Mouse (Mus musculus): ENCODE data around the gene Cdca7l. TPM values are rescaled to one million over a fixed set of nuclear protein-coding genes. Genes with fewer than 3 reads are reported as not detected.
A peak's percentile ranks its signal among the peaks of the same experiment; 100 is the strongest.

Cdca7l gene
- total and polyA plus RNA-seq, 3 experiments: 30.6 to 56.6 (median 55.1) TPM

- peak overlapping the region; percentile 81; the same call in 1 of the 2 replicates for H3K4me2 ChIP-seq (ENCODE audit: insufficient read depth, low read depth, poor library complexity, severe bottlenecking)
These were observed 4.6 kb downstream of the Cdca7l start for GRCm38 (mm10) chr12:117808355-117809326.

GRCm38 (mm10) chr12:117809327-117810017 is 5.4 kb downstream of the Cdca7l start:
- Histone ChIP-seq H3K79me2 (replicated peaks; ENCODE audit: control insufficient read depth, extremely low read depth, insufficient read depth, poor library complexity, severe bottlenecking) (no peaks in the 10 kb centered on the region), H3K9ac (ENCODE audit: insufficient read depth, low read depth) (no peak overlapping the region), H3K27ac (ENCODE audit: insufficient read depth, low read depth) (no peak overlapping the region), H3K4me3 (replicated peaks in 1 of 3; ENCODE audit: low read depth in 2 of 3, low read length in 2 of 3, poor library complexity in 1 of 3) (no peak overlapping the region), H3K9me3 (replicated peaks; ENCODE audit: low read length) (no peaks in the 10 kb centered on the region), H3K4me1 (ENCODE audit: control insufficient read depth in 1 of 2, insufficient read depth in 2 of 2) (peaks cover 2% of the 10 kb centered on the region in 2 experiments; a peak in 2 of 4 replicates), H3K27me3 (replicated peaks) (no peaks in the 10 kb centered on the region), H3K36me3 (replicated peaks in 1 of 2; ENCODE audit: control insufficient read depth in 1 of 2, insufficient read depth in 1 of 2, low read length in 1 of 2) (no peaks in the 10 kb centered on the region), H3K4me2 (ENCODE audit: insufficient read depth, low read depth, poor library complexity, severe bottlenecking) (no peak overlapping the region)
- no peak for DNase-seq (ENCODE audit: extremely low read depth)
- dilution Hi-C loops (cut with MboI; ENCODE audit: extremely low pct_ligation_motif_present, extremely low pct_unique_long_range_greater_than_20kb, low sequenced_read_pairs) (no loop called here), in situ Hi-C loops (cut with MboI; ENCODE audit: low pct_ligation_motif_present, low pct_unique_long_range_greater_than_20kb, low sequenced_read_pairs) (loop anchor here (25.0 kb wide), 1 partner anchor 178 kb away; no protein-coding TSS in a partner anchor)
- TF ChIP-seq KAT2A (IDR thresholded peaks at IDR 0.05; ENCODE audit: insufficient replicate concordance, low read length) (no peak), NRF1 (IDR thresholded peaks at IDR 0.05; ENCODE audit: low read depth, low read length) (no peak), TBP (conservative IDR thresholded peaks at IDR 0.05; ENCODE audit: low read depth, low read length) (no peak), ZNF384 (IDR thresholded peaks at IDR 0.05; ENCODE audit: low read depth, low read length) (no peak), ZMIZ1 (IDR thresholded peaks at IDR 0.05; ENCODE audit: low read depth, low read length) (no peak), SIN3A (IDR thresholded peaks at IDR 0.05; ENCODE audit: low read length) (no peak), MXI1 (IDR thresholded peaks at IDR 0.05; ENCODE audit: low read depth, low read length) (no peak), PAX5 (IDR thresholded peaks at IDR 0.05; ENCODE audit: low read length) (no peak), NELFE (IDR thresholded peaks at IDR 0.05; ENCODE audit: low read depth, low read length) (no peak), ZKSCAN1 (IDR thresholded peaks at IDR 0.05; ENCODE audit: borderline replicate concordance, low read depth, low read length) (no peak), EP300 (IDR thresholded peaks at IDR 0.05; ENCODE audit: low read length) (no peak), MYC (IDR thresholded peaks at IDR 0.05; ENCODE audit: low read depth, low read length) (no peak), GABPA (IDR thresholded peaks at IDR 0.05; ENCODE audit: insufficient replicate concordance, low read depth, low read length) (no peak)

More at GRCm38 (mm10) chr12:117808355-117809326, 4.6 kb downstream of the Cdca7l start:
- no peaks in the 10 kb centered on the region for H3K79me2 ChIP-seq (replicated peaks; ENCODE audit: control insufficient read depth, extremely low read depth, insufficient read depth, poor library complexity, severe bottlenecking)
- peaks cover 2% of the 10 kb centered on the region in 2 experiments; a peak in 2 of 4 replicates for H3K4me1 ChIP-seq (ENCODE audit: control insufficient read depth in 1 of 2, insufficient read depth in 2 of 2)
- H3K4me3 ChIP-seq (replicated peaks in 1 of 3; ENCODE audit: low read depth in 2 of 3, low read length in 2 of 3, poor library complexity in 1 of 3): no peak overlapping the region
- TF ChIP-seq MAX (IDR thresholded peaks at IDR 0.05; ENCODE audit: low read length) (no peak), MXI1 (IDR thresholded peaks at IDR 0.05; ENCODE audit: low read depth, low read length) (no peak), USF2 (conservative IDR thresholded peaks at IDR 0.05; ENCODE audit: low read depth, low read length) (no peak), USF1 (IDR thresholded peaks at IDR 0.05; ENCODE audit: low read depth, low read length) (no peak), ETS1 (conservative IDR thresholded peaks at IDR 0.05; ENCODE audit: low read depth, low read length) (no peak), NRF1 (IDR thresholded peaks at IDR 0.05; ENCODE audit: low read depth, low read length) (no peak), JUND (conservative IDR thresholded peaks at IDR 0.05; ENCODE audit: low read depth, low read length) (no peak), GABPA (IDR thresholded peaks at IDR 0.05; ENCODE audit: insufficient replicate concordance, low read depth, low read length) (no peak), E2F4 (IDR thresholded peaks at IDR 0.05; ENCODE audit: insufficient replicate concordance, low read depth, low read length) (no peak), CTCF (conservative IDR thresholded peaks at IDR 0.05 in 1 of 2, IDR thresholded peaks at IDR 0.05 in 1 of 2; ENCODE audit: low read depth in 2 of 2, low read length in 2 of 2) (no peak), NELFE (IDR thresholded peaks at IDR 0.05; ENCODE audit: low read depth, low read length) (no peak)
- in situ Hi-C loops (cut with MboI; ENCODE audit: low pct_ligation_motif_present, low pct_unique_long_range_greater_than_20kb, low sequenced_read_pairs) (loop anchor here (25.0 kb wide), 1 partner anchor 179 kb away; no protein-coding TSS in a partner anchor), dilution Hi-C loops (cut with MboI; ENCODE audit: extremely low pct_ligation_motif_present, extremely low pct_unique_long_range_greater_than_20kb, low sequenced_read_pairs) (no loop called here)
- no peak overlapping the region for H3K9ac ChIP-seq (ENCODE audit: insufficient read depth, low read depth)
- H3K36me3 ChIP-seq (replicated peaks in 1 of 2; ENCODE audit: control insufficient read depth in 1 of 2, insufficient read depth in 1 of 2, low read length in 1 of 2): no peaks in the 10 kb centered on the region
- no peaks in the 10 kb centered on the region for H3K9me3 ChIP-seq (replicated peaks; ENCODE audit: low read length)
- no peak overlapping the region for H3K27ac ChIP-seq (ENCODE audit: insufficient read depth, low read depth)
- no peaks in the 10 kb centered on the region for H3K27me3 ChIP-seq (replicated peaks)
- no peak for DNase-seq (ENCODE audit: extremely low read depth)
